Mouse (Mus musculus) lung, embryonic 16.5 days (tissue): ENCODE measurements around the gene Snta1. TPM values are rescaled to one million over a fixed set of nuclear protein-coding genes. Genes with fewer than 3 reads are reported as not detected.
A peak's percentile ranks its signal among the peaks of the same experiment; 100 is the strongest.
"Not testable (repeated sequence)": the region's sequence is repeated elsewhere in the genome, so short reads cannot be mapped to it uniquely, and the experiment has no call there.

Experiments
- ATAC-seq: fragments of 200-750 bp; cut with Nextera tagmentation; 2 replicates; pipeline ENCODE4 v1.8.0; 2017; ENCODE audit warnings: low read depth, mild to moderate bottlenecking, moderate library complexity
- H3K27ac ChIP-seq: fragments of 300-500 bp; sonication (generic); 2 replicates; pipeline ENCODE4 v1.5.1; 2014; ENCODE audit warnings: mild to moderate bottlenecking, control low read depth, low read length
- H3K27me3 ChIP-seq: fragments of 300-500 bp; sonication (generic); 2 replicates; pipeline ENCODE4 v1.6.1; 2014; ENCODE audit warnings: low read depth, low read length, mixed read lengths; ENCODE audit not compliant: control insufficient read depth, insufficient read depth
- H3K36me3 ChIP-seq: fragments of 300-500 bp; sonication (generic); 2 replicates; pipeline ENCODE4 v1.6.1; 2014; ENCODE audit warnings: low read length; ENCODE audit not compliant: control insufficient read depth, insufficient read depth
- H3K4me1 ChIP-seq: fragments of 300-500 bp; sonication (generic); replicated peaks from 2 replicates; pipeline ENCODE4 v1.6.1; 2014; ENCODE audit warnings: low read length, mixed read lengths; ENCODE audit not compliant: control insufficient read depth, insufficient read depth
- H3K4me2 ChIP-seq: fragments of 300-500 bp; sonication (generic); 2 replicates; pipeline ENCODE4 v1.6.1; 2014; ENCODE audit warnings: low read depth, low read length, control low read depth
- H3K4me3 ChIP-seq: fragments of 300-500 bp; sonication (generic); 2 replicates; pipeline ENCODE4 v1.5.1; 2014; ENCODE audit warnings: mild to moderate bottlenecking, low read length, control low read depth
- H3K9ac ChIP-seq: fragments of 300-500 bp; sonication (generic); 2 replicates; pipeline ENCODE4 v1.6.1; 2014; ENCODE audit warnings: low read length, control low read depth
- H3K9me3 ChIP-seq: fragments of 300-500 bp; sonication (generic); 2 replicates; pipeline ENCODE4 v1.6.1; 2016; ENCODE audit warnings: low read length; ENCODE audit not compliant: control insufficient read depth
- WGBS: fragments of 180-500 bp; shearing (Covaris S2); extraction: QIAGEN DNeasy Blood & Tissue Kit; methylation state at CpG from one replicate; pipeline ENCODE4 v1.1.7; 2014; 5-methylcytosine and 5-hydroxymethylcytosine counted together
- polyA plus RNA-seq: library from polyadenylated mRNA; unstranded; fragments of >200 nt; fragmentation: Nextera tagmentation; extraction: Ambion mirVana; gene quantifications from 2 replicates; pipeline ENCODE4 v1.2.1, GENCODE M21; 2015

The Snta1 gene
- polyA plus RNA-seq, 1 experiment from 2014 or later, result 8.2 TPM

- H3K9me3 ChIP-seq, H3K27ac ChIP-seq, H3K4me1 ChIP-seq, ATAC-seq, H3K27me3 ChIP-seq, H3K36me3 ChIP-seq: not testable (repeated sequence)
- whole genome bisulfite sequencing, result 76% methylated on average over 14 of the region's 19 CpGs
- Histone ChIP-seq H3K9ac (peak overlapping the region; percentile 40; the same call in 1 of the 2 replicates), H3K4me2 (0 out of 2 replicates have a peak overlapping the region, but pooled peaks have one; percentile 21), H3K4me3 (peak overlapping the region; percentile 35)
Measured at GRCm38 (mm10) chr2:154354000-154354425, 53.9 kb downstream of the Snta1 start.

DNA sequence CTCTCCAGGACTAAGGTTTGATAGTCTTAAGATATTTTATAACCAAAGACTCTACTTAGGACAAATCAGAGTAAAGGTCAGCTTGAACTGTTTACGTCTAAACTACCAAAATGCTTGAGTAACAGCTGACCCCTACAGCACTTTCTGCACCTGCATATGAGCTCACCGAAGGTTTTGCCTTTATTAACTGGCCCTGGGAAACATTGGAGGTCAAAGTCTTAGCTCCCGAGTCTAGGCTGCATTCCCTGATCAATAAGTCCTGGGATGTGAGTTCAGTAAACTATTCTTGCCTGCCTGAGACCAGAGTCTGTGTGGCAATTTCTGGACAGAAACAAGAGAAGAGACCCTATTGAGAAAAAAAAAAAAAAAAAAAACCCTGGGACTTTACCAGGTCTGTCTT, 59.7 kb downstream of the Snta1 start:
- Histone ChIP-seq H3K27ac (no peak overlapping the region), H3K9me3 (no peaks in the 10 kb centered on the region), H3K36me3 (peaks cover 25% of the 10 kb centered on the region), H3K4me1 (no peaks in the 10 kb centered on the region), H3K4me2 (no peak overlapping the region), H3K27me3 (no peaks in the 10 kb centered on the region), H3K4me3 (no peak overlapping the region), H3K9ac (no peak overlapping the region)
- no peak for ATAC-seq
- WGBS, result 88% methylated on average over 3 of the region's 3 CpGs

- Histone ChIP-seq H3K4me3 (no peak overlapping the region), H3K9ac (no peak overlapping the region), H3K9me3 (no peaks in the 10 kb centered on the region), H3K27ac (no peak overlapping the region), H3K4me2 (no peak overlapping the region), H3K27me3 (no peaks in the 10 kb centered on the region), H3K4me1 (no peaks in the 10 kb centered on the region), H3K36me3 (peaks cover 12% of the 10 kb centered on the region)
- ATAC-seq, result no peak
- WGBS, result 69% methylated on average over 2 of the region's 2 CpGs
Measured at GRCm38 (mm10) chr2:154339356-154339755, 68.5 kb downstream of the Snta1 start.

DNA sequence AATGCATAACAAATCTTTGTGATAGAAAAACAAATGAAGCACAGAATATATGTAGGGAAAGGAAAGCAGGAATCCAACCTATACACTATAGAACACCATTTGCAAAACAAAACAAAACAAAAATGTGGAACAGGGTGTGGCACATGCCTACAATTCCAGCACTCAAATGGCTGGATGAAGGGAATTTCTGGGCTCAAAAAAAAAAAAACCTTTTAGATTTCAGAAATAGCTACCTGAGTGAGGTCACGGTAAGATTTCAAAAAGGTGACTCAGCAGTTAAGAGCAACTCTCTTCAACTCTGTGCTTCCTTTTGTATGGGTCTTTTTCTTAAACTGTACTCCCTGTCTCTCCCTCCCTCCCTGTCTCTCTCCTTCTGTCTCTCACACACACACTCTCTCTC, 69.7 kb downstream of the Snta1 start:
- no peak overlapping the region for H3K4me3 ChIP-seq
- H3K9ac ChIP-seq, result no peak overlapping the region
- 53% methylated on average over 1 of the region's 1 CpGs for WGBS
- peaks cover 12% of the 10 kb centered on the region for H3K36me3 ChIP-seq
- no peak for ATAC-seq
- H3K4me1 ChIP-seq, result no peaks in the 10 kb centered on the region
- H3K4me2 ChIP-seq, result no peak overlapping the region
- no peaks in the 10 kb centered on the region; the same call in 1 of the 2 replicates for H3K9me3 ChIP-seq
- H3K27me3 ChIP-seq, result no peaks in the 10 kb centered on the region
- H3K27ac ChIP-seq, result no peak overlapping the region

DNA sequence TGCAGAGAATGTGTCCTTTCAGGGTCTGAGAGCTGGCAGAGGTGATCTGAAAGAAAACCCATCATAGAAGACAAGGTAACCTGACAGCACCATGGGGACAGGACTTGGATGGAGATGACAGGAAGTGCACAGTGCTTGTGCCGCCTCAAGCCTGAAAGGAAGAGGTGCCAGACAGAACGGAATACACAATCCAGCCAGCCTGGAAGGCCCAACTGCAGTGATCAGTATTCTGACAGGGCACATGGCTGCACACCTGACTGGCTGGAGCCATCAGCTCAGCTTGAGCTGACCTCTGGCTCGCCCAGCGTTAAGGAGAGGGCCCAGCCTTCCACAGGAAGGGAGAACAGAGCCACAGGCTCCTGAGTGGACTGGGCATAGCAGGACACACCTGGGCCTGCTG, 72.3 kb downstream of the Snta1 start:
- no peaks in the 10 kb centered on the region; the same call in 1 of the 2 replicates for H3K9me3 ChIP-seq
- WGBS, result 79% methylated on average over 4 of the region's 4 CpGs
- ATAC-seq, result no peak

DNA sequence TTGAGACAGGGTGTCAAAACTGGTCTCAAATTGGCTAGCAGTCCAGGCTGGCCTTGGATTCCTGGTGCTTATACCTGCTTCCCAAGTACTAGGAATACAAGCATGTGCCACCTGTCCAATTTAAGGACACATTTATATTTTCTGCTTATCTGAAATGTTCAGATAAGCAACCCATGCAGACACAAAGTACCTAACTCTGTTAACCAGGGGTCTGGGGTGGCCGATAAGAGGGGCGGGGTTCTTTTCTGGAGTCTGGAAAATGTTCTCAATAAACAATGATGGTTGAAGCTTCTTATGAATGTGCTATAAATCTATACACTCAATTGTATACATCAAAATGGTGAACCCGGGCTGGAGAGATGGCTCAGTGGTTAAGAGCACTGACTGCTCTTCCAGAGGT, 81.0 kb downstream of the Snta1 start:
- WGBS, result 75% methylated on average over 3 of the region's 3 CpGs
- no peaks in the 10 kb centered on the region for H3K9me3 ChIP-seq
- H3K27me3 ChIP-seq, result no peaks in the 10 kb centered on the region
- no peak for ATAC-seq
- H3K4me3 ChIP-seq, result no peak overlapping the region
- no peak overlapping the region for H3K4me2 ChIP-seq
- no peak overlapping the region for H3K9ac ChIP-seq
- no peaks in the 10 kb centered on the region for H3K36me3 ChIP-seq
- no peaks in the 10 kb centered on the region for H3K4me1 ChIP-seq
- H3K27ac ChIP-seq, result no peak overlapping the region

More for the DNA sequence above, 72.3 kb downstream of the Snta1 start:
- H3K27me3 ChIP-seq, result no peaks in the 10 kb centered on the region
- no peak overlapping the region for H3K4me2 ChIP-seq
- no peak overlapping the region for H3K4me3 ChIP-seq
- no peak overlapping the region for H3K27ac ChIP-seq
- H3K9ac ChIP-seq, result no peak overlapping the region
- peaks cover 9% of the 10 kb centered on the region for H3K36me3 ChIP-seq
- H3K4me1 ChIP-seq, result no peaks in the 10 kb centered on the region

Other genes starting within 250 kb of the Snta1 start
- gene Bpifa5, start 245.5 kb downstream of the Snta1 start, polyA plus RNA-seq, result not detected in 2 replicates
- 1.5 and 1.8 TPM in 2 replicates for gene Bpifb1, start 217.3 kb downstream of the Snta1 start, polyA plus RNA-seq
- 2.3 and 2.4 TPM in 2 replicates for gene Bpifb5, start 184.4 kb downstream of the Snta1 start, polyA plus RNA-seq
- gene Bpifb9a, start 150.2 kb downstream of the Snta1 start, polyA plus RNA-seq, result not detected in 2 replicates
- not detected in 2 replicates for gene Bpifb9b, start 100.9 kb downstream of the Snta1 start, polyA plus RNA-seq
- gene Cdk5rap1, start 35.1 kb downstream of the Snta1 start, polyA plus RNA-seq, result 19.1 and 19.7 TPM in 2 replicates
- gene Cbfa2t2, start 28.4 kb upstream of the Snta1 start, polyA plus RNA-seq, result 34.0 and 34.9 TPM in 2 replicates
- gene 1700003F12Rik, start 139.0 kb upstream of the Snta1 start, polyA plus RNA-seq, result 0.54 and 1.1 TPM in 2 replicates
- gene Actl10, start 143.7 kb upstream of the Snta1 start, polyA plus RNA-seq, result 0.33 and 0.35 TPM in 2 replicates
- 2.7 and 4.4 TPM in 2 replicates for gene Necab3, start 150.8 kb upstream of the Snta1 start, polyA plus RNA-seq
- 15.6 and 21.3 TPM in 2 replicates for gene E2f1, start 161.8 kb upstream of the Snta1 start, polyA plus RNA-seq
- gene Pxmp4, start 195.6 kb upstream of the Snta1 start, polyA plus RNA-seq, result 31.4 and 33.1 TPM in 2 replicates
- gene Zfp341, start 205.2 kb upstream of the Snta1 start, polyA plus RNA-seq, result 0.88 and 1.0 TPM in 2 replicates
- gene 4930519P11Rik, start 205.3 kb upstream of the Snta1 start, polyA plus RNA-seq, result 0.48 TPM in 1 of 2 replicates, not detected in the other
- 19.3 and 22.6 TPM in 2 replicates for gene Chmp4b, start 243.6 kb upstream of the Snta1 start, polyA plus RNA-seq